ENCODE assay signal across 8 mouse cellular contexts in the genomic region with DNA sequence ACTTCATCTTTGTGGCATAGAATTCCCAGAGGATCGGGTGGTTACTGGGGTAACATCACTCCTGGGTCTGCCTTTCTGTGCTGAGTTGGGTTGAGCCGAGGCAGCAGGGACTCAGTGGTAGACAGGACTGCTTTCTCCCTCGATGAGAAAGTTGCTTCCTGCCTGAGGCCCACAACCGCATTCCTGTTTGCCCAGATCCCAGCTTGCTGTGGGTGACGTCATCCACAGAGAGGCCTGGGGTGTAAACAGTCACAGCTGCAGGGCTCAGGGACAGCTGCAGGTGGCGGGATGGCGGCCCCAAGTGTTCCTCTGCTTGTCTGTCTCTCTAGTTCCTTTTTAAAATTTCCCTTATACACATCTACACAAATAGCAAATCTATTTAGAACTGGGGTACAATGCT. TPM values are rescaled to one million over a fixed set of nuclear protein-coding genes. Genes with fewer than 3 reads are reported as not detected.
DNase-seq lines count a peak whose midpoint lies in the region; ATAC-seq and TF ChIP-seq lines count a peak whose summit lies in the region.

No protein-coding gene starts in this region.

- peak overlapping the region; percentile 31 for H3K4me2 ChIP-seq in forebrain, embryonic 11.5 days (ENCODE audit: low read depth, low read length, severe bottlenecking)
- H3K4me2 ChIP-seq in lung, embryonic 14.5 days, result peak overlapping the region; percentile 54
- H3K4me2 ChIP-seq in neural tube, embryonic 14.5 days (ENCODE audit: low read depth, low read length), result peak overlapping the region; percentile 34; the same call in 1 of the 2 replicates

- peak; percentile 74 for ATAC-seq in forebrain, embryonic 11.5 days (replicated peaks; ENCODE audit: low FRiP score)
- peak; percentile 77 for ATAC-seq in lung, embryonic 14.5 days (ENCODE audit: insufficient read depth)
- peak; percentile 60; the same call in 1 of the 2 replicates for ATAC-seq in neural tube, embryonic 14.5 days (ENCODE audit: low read depth)

- intact Hi-C loops in heart, postnatal 10 days (cut with DNase I), result no loop called here

- H3K4me3 ChIP-seq in forebrain, embryonic 11.5 days (ENCODE audit: low read depth, low read length), result 0 out of 2 replicates have a peak overlapping the region, but pooled peaks have one; percentile 7
- no peak overlapping the region for H3K4me3 ChIP-seq in lung, embryonic 14.5 days (ENCODE audit: low read depth, low read length)
- H3K4me3 ChIP-seq in neural tube, embryonic 14.5 days (ENCODE audit: low read depth, low read length), result no peak overlapping the region

- H3K27me3 ChIP-seq in forebrain, embryonic 11.5 days (ENCODE audit: control insufficient read depth, insufficient read depth, low read length), result no peaks in the 10 kb centered on the region
- H3K27me3 ChIP-seq in lung, embryonic 14.5 days (ENCODE audit: insufficient read depth, low read length), result no peaks in the 10 kb centered on the region
- H3K27me3 ChIP-seq in neural tube, embryonic 14.5 days (ENCODE audit: control insufficient read depth, insufficient read depth, low read length), result no peaks in the 10 kb centered on the region

- H3K27ac ChIP-seq in forebrain, embryonic 11.5 days (ENCODE audit: low read depth, low read length), result peak overlapping the region; percentile 82
- H3K27ac ChIP-seq in lung, embryonic 14.5 days (ENCODE audit: low read depth), result peak overlapping the region; percentile 86
- peak overlapping the region; percentile 76 for H3K27ac ChIP-seq in neural tube, embryonic 14.5 days (ENCODE audit: low read depth, low read length)

- WGBS in forebrain, embryonic 11.5 days, result 6% methylated on average over 7 of the region's 7 CpGs
- 6% methylated on average over 7 of the region's 7 CpGs for WGBS in lung, embryonic 14.5 days
- 1% methylated on average over 7 of the region's 7 CpGs for WGBS in neural tube, embryonic 14.5 days

- no peaks in the 10 kb centered on the region for H3K36me3 ChIP-seq in forebrain, embryonic 11.5 days (ENCODE audit: control insufficient read depth, insufficient read depth, low read length)
- 0 out of 2 replicates have a peak, but pooled peaks cover 6% of the 10 kb centered on the region for H3K36me3 ChIP-seq in lung, embryonic 14.5 days (ENCODE audit: insufficient read depth)
- H3K36me3 ChIP-seq in neural tube, embryonic 14.5 days (ENCODE audit: control insufficient read depth, insufficient read depth, low read length), result no peaks in the 10 kb centered on the region

- TF ChIP-seq CTCF in lung, embryonic 14.5 days (IDR thresholded peaks at IDR 0.05; ENCODE audit: low read depth), result peak; percentile 32

- peak overlapping the region; percentile 51 for H3K9ac ChIP-seq in forebrain, embryonic 11.5 days (ENCODE audit: low read length)
- H3K9ac ChIP-seq in lung, embryonic 14.5 days, result peak overlapping the region; percentile 41
- no peak overlapping the region for H3K9ac ChIP-seq in neural tube, embryonic 14.5 days (replicated peaks; ENCODE audit: low read depth, low read length)

- H3K9me3 ChIP-seq in forebrain, embryonic 11.5 days (ENCODE audit: control insufficient read depth, low read length), result no peaks in the 10 kb centered on the region
- no peaks in the 10 kb centered on the region for H3K9me3 ChIP-seq in lung, embryonic 14.5 days (ENCODE audit: low read depth, low read length)
- no peaks in the 10 kb centered on the region for H3K9me3 ChIP-seq in neural tube, embryonic 14.5 days (ENCODE audit: control insufficient read depth, low read length)

- peak; percentile 83 for DNase-seq in CD4-positive helper T cell, adult 2 months (ENCODE audit: low read depth, low spot score)
- peak; percentile 89 for DNase-seq in ZHBTc4 (ENCODE audit: low read depth, low spot score)
- peak; percentile 74 for DNase-seq in forebrain, embryonic 11.5 days (ENCODE audit: low spot score)
- DNase-seq in heart, postnatal 10 days, result peak; percentile 80 to 85
- peak; percentile 58 to 73 for DNase-seq in layer of hippocampus, adult 18-20 months (ENCODE audit: low spot score in 2 of 2)
- peak; percentile 82 for DNase-seq in lung, embryonic 14.5 days
- DNase-seq in thymus, postnatal 36 days, result peak; percentile 81 to 93

- H3K4me1 ChIP-seq in forebrain, embryonic 11.5 days (replicated peaks; ENCODE audit: control insufficient read depth, insufficient read depth, low read length), result peaks cover 26% of the 10 kb centered on the region
- peaks cover 28% of the 10 kb centered on the region for H3K4me1 ChIP-seq in lung, embryonic 14.5 days (ENCODE audit: insufficient read depth)
- H3K4me1 ChIP-seq in neural tube, embryonic 14.5 days (ENCODE audit: control insufficient read depth, insufficient read depth, low read length), result peaks cover 54% of the 10 kb centered on the region

RNA-seq across cellular contexts. Expression of gene Prrc2b, which starts 16.9 kb away (rescaled TPM):
- polyA plus RNA-seq in forebrain, embryonic 11.5 days (2014; fragmentation: Nextera tagmentation; extraction: Ambion mirVana), result 98.0 and 102 TPM in 2 replicates
- total RNA-seq in heart, postnatal 10 days (2021), result 100 to 1,000 TPM; 118 to 134 TPM
- 100 to 1,000 TPM; 293 to 298 TPM for total RNA-seq in layer of hippocampus, adult 18-20 months (2021)
- polyA plus RNA-seq in lung, embryonic 14.5 days (2014; fragmentation: Nextera tagmentation; extraction: Ambion mirVana), result 69.0 and 76.8 TPM in 2 replicates
- polyA plus RNA-seq in neural tube, embryonic 14.5 days (2014; fragmentation: Nextera tagmentation; extraction: Ambion mirVana), result 101 and 118 TPM in 2 replicates
